Mouse (Mus musculus) erythroblast, adult 5-6 weeks (primary cell): ENCODE measurements around the gene Cmklr1. TPM values are rescaled to one million over a fixed set of nuclear protein-coding genes. Genes with fewer than 3 reads are reported as not detected.

ENCODE experiments used
- ATAC-seq: replicated peaks from 2 replicates; pipeline ENCODE4 v1.8.0; 2016; ENCODE audit warnings: moderate number of reproducible peaks, mild to moderate bottlenecking, moderate TSS enrichment, inconsistent platforms; ENCODE audit not compliant: poor library complexity, low FRiP score, severe bottlenecking
- total RNA-seq, 2 experiments: library from RNA; stranded (forward) in 1 of 2; stranded (reverse) in 1 of 2; fragments of 150-400 nt in 1 of 2; fragments of 200-764, 138-1000 nt in 1 of 2; gene quantifications; 2 replicates each; pipeline versions ENCODE4 v1.2.3 to v1.2.4; 2015 to 2017; ENCODE audit warnings: low replicate concordance in 2 of 2

Cmklr1 gene
- total RNA-seq, 2 experiments from 2014 or later, result 0.51 to 1.5 TPM

- ATAC-seq, result no peak
Measured at GRCm38 (mm10) chr5:113626991-113627390, 23.2 kb downstream of the Cmklr1 start.

- ATAC-seq, result no peak
Measured at GRCm38 (mm10) chr5:113626352-113626751, 23.9 kb downstream of the Cmklr1 start.

- no peak for ATAC-seq
Measured at GRCm38 (mm10) chr5:113625068-113625467, 25.2 kb downstream of the Cmklr1 start.

- no peak for ATAC-seq
Measured at GRCm38 (mm10) chr5:113623052-113623451, 27.2 kb downstream of the Cmklr1 start.

- ATAC-seq, result no peak
Measured at GRCm38 (mm10) chr5:113620999-113621398, 29.2 kb downstream of the Cmklr1 start.

- ATAC-seq, result no peak
Measured at GRCm38 (mm10) chr5:113620130-113620716, 30.0 kb downstream of the Cmklr1 start.

- ATAC-seq, result no peak
Measured at GRCm38 (mm10) chr5:113619151-113619550, 31.1 kb downstream of the Cmklr1 start.

- ATAC-seq, result no peak
Measured at GRCm38 (mm10) chr5:113618716-113619115, 31.5 kb downstream of the Cmklr1 start.

- ATAC-seq, result no peak
Measured at GRCm38 (mm10) chr5:113611771-113612233, 38.4 kb downstream of the Cmklr1 start.

- ATAC-seq, result no peak
Measured at GRCm38 (mm10) chr5:113611131-113611530, 39.1 kb downstream of the Cmklr1 start.

- no peak for ATAC-seq
Measured at GRCm38 (mm10) chr5:113610490-113610889, 39.7 kb downstream of the Cmklr1 start.

- no peak for ATAC-seq
Measured at GRCm38 (mm10) chr5:113609891-113610290, 40.3 kb downstream of the Cmklr1 start.

GRCm38 (mm10) chr5:113608511-113608910, 41.7 kb downstream of the Cmklr1 start:
- no peak for ATAC-seq

GRCm38 (mm10) chr5:113607941-113608431, 42.2 kb downstream of the Cmklr1 start:
- no peak for ATAC-seq

- ATAC-seq, result no peak
Measured at GRCm38 (mm10) chr5:113606961-113607785, 43.1 kb downstream of the Cmklr1 start.

GRCm38 (mm10) chr5:113606121-113606520, 44.1 kb downstream of the Cmklr1 start:
- ATAC-seq, result no peak

GRCm38 (mm10) chr5:113604758-113605157, 45.5 kb downstream of the Cmklr1 start:
- no peak for ATAC-seq

GRCm38 (mm10) chr5:113603471-113603870, 46.8 kb downstream of the Cmklr1 start:
- no peak for ATAC-seq

- ATAC-seq, result no peak
Measured at GRCm38 (mm10) chr5:113600803-113601202, 49.4 kb downstream of the Cmklr1 start.

- ATAC-seq, result no peak
Measured at GRCm38 (mm10) chr5:113600181-113600580, 50.0 kb downstream of the Cmklr1 start.

GRCm38 (mm10) chr5:113596780-113597353, 53.4 kb downstream of the Cmklr1 start:
- ATAC-seq, result no peak
